Mouse (Mus musculus) heart, postnatal 0 days (tissue): ENCODE measurements around the gene Cldn13.

Source experiments
- CTCF ChIP-seq: IDR thresholded peaks from 2 replicates; pipeline ENCODE4 v1.5.1; 2016; ENCODE audit warnings: antibody characterized with exemption, control low read depth, low read depth
- EP300 ChIP-seq: IDR thresholded peaks from 2 replicates; pipeline ENCODE4 v1.6.1; 2016; ENCODE audit warnings: antibody characterized with exemption, low read depth

DNA sequence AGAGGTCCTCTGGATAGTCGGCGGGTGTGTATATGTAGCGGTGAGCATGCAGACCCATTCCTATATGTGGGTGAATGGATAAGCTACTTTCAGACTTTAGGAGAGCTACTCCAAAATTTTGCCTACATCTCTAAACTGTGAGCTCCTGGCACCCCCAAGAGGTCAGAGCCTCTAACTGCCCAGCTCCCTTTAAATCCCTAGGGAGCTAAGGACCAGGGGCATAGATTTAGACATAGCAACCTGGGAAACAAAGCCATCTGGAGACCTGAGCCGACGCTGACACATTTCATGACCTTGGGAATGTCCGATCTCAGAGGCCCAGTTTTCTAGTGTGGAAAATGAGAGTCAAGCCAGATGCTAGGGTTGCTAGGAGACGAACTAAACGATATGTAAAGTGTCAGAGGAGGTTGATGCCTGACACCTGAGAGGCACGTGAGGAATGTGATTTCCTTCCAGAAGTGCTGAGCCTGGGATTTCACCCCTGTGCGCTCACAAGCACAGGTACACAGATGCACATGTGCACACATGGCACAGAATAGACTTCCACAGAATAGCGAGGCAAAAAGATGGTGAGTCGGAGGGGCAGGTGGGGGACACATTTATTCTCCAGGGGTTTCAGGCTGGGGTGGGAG, 14.2 kb downstream of the Cldn13 start:
- TF ChIP-seq EP300 (no peak), CTCF (peak; percentile 72)
